Mouse (Mus musculus): ENCODE data around the gene B4galnt1.

B4galnt1 gene

GRCm38 (mm10) chr10:127209928-127210570, 45.0 kb downstream of the B4galnt1 start:
- no peak for DNase-seq (ENCODE audit: low spot score in 2 of 2)

DNA sequence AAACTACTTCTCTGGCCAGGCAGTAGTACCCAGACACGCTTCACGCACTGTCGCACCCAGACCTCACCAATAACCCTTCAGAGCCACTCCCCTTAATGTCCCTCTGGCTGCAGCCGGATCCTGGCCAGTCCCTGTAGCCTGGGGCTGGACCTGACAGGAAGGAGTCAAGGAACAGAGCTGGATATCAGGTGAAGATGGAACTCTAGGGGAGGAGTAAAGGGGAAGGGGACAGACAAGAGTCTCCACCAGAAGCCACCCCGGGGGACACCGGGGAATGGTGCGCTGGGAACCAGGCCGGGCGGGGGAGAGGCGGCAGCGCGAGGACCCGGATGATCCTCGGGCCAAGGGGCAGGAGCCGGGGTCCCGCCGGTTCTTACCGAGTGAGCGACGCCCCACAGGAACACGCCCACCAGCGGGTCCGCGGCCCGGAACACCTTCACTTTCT, 46.0 kb downstream of the B4galnt1 start:
- no peak for DNase-seq (ENCODE audit: low spot score in 2 of 2)

GRCm38 (mm10) chr10:127211414-127211854, 46.4 kb downstream of the B4galnt1 start, which contains the start of gene Pip4k2c:
Pip4k2c (minus strand) TSS chr10:127211585.
- DNase-seq (ENCODE audit: low spot score in 2 of 2) = peak; percentile 89 to 90

DNA sequence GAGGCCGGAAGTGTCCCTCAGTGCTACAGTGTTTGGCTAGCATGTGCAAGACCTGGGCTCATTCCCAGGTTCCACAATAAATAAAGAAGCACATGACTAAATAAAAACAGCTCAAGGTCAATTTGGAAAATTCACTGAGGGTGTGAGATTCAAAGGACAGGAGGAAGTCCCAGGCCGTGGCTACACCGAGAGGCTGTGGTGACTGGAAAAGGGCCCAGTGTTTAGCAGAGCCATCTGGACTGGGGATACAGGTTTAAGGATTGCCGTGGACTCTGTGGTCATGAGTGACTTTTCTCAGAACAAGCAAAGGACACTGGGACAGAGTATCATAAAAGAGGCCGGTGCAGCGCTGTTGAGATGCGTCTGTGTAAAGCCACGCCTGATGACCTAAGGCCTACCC, 48.2 kb downstream of the B4galnt1 start:
- DNase-seq (ENCODE audit: low spot score in 2 of 2) = no peak

DNA sequence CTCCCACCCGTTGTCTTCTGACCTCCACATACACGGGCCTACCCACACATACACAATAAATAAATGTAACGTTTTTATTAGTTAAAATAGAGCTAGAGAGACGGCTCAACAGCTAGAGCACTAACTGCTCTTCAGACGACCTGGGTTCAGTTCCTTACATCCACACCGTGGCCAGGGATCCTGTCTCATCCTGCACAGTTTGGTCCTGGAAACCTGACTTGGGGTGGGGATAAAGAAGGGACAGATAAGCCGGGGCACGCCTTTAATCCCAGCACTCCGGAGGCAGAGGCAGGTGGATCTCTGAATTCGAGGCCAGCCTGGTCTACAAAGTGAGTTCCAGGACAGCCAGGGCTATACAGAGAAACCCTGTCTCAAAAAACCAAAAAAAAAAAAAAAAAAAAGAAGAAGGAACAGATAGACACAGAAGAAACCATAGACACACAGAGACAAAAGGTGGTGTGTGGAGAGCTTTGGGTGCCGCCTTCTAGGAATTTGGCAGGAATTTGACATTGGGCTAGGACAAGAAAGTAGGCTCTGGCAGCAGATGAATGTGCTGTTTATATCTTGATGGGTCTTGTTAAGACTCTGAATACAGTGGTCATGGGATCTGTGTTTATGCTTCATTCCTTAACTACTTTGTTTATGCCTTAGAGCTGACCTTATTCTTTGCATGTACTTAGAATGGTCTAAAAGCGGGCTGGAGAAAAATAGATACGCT, 48.8 kb downstream of the B4galnt1 start:
- DNase-seq (ENCODE audit: low spot score in 2 of 2) = no peak

- no peak for DNase-seq (ENCODE audit: low spot score in 2 of 2)
These were observed 49.4 kb downstream of the B4galnt1 start for GRCm38 (mm10) chr10:127214422-127214803.

DNA sequence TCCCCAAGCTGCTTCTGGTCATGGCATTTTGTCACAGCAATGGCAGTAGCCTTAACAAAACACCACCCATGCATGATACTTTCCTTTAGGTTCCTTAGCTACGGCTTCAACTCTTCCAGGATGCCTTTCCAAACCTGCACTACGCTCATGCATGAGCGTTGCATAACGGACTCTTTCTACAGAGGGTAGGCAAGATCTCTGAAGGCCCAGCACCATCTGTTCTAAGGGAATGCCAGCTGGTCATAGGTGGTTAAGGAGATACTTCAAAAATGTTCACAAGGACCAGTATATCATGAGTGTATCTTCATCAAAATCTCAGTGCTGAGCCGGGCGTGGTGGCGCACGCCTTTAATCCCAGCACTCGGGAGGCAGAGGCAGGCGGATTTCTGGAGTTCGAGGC, 51.4 kb downstream of the B4galnt1 start:
- DNase-seq (ENCODE audit: low spot score in 2 of 2) = no peak

GRCm38 (mm10) chr10:127217177-127217576, 52.2 kb downstream of the B4galnt1 start:
- no peak for DNase-seq (ENCODE audit: low spot score in 2 of 2)

GRCm38 (mm10) chr10:127218339-127218738, 53.3 kb downstream of the B4galnt1 start:
- DNase-seq (ENCODE audit: low spot score in 2 of 2) = no peak
